Mouse (Mus musculus) myocyte (in vitro differentiated cells): Measurements from ENCODE around the gene Myo18b. TPM values are rescaled to one million over a fixed set of nuclear protein-coding genes. Genes with fewer than 3 reads are reported as not detected.

ENCODE experiments used
- H3K27me3 ChIP-seq: one replicate; pipeline ENCODE4 v1.6.1; 2011; ENCODE audit not compliant: control insufficient read depth, insufficient read depth, insufficient read length
- H3K36me3 ChIP-seq: one replicate; pipeline ENCODE4 v1.6.1; 2011; ENCODE audit not compliant: control insufficient read depth, insufficient read depth
- H3K4me2 ChIP-seq: one replicate; pipeline ENCODE4 v1.6.1; 2011; ENCODE audit warnings: low read depth, control low read depth
- H3K4me3 ChIP-seq: one replicate; pipeline ENCODE4 v1.5.1; 2011; ENCODE audit warnings: mild to moderate bottlenecking, control low read depth, moderate library complexity
- H3K79me2 ChIP-seq: one replicate; pipeline ENCODE4 v1.6.1; 2011; ENCODE audit not compliant: control insufficient read depth, insufficient read depth
- H3ac ChIP-seq: one replicate; pipeline ENCODE4 v1.6.1; 2011; ENCODE audit not compliant: control insufficient read depth, insufficient read length
- CEBPB ChIP-seq: IDR thresholded peaks from 2 replicates; pipeline ENCODE4 v1.6.1; 2011; ENCODE audit warnings: mild to moderate bottlenecking, moderate library complexity; ENCODE audit not compliant: poor library complexity, insufficient read depth, severe bottlenecking
- E2F4 ChIP-seq: IDR thresholded peaks from one replicate; pipeline ENCODE4 v1.6.1; 2011; ENCODE audit warnings: mild to moderate bottlenecking, control low read depth, moderate library complexity; ENCODE audit not compliant: insufficient read depth
- MAX ChIP-seq: IDR thresholded peaks from one replicate; pipeline ENCODE4 v1.6.1; 2011; ENCODE audit warnings: low read depth, mild to moderate bottlenecking, control low read depth
- MYOD1 ChIP-seq, 3 experiments: IDR thresholded peaks; one replicate each; pipeline ENCODE4 v1.6.1; 2011; ENCODE audit warnings: control low read depth in 2 of 3, low read depth in 2 of 3, mild to moderate bottlenecking in 2 of 3, moderate library complexity in 1 of 3; ENCODE audit not compliant: insufficient read length in 2 of 3, control insufficient read depth in 1 of 3
- MYOG ChIP-seq, 3 experiments: IDR thresholded peaks; one replicate each; pipeline ENCODE4 v1.6.1; 2011; ENCODE audit warnings: control low read depth in 2 of 3, low read depth in 2 of 3, mild to moderate bottlenecking in 2 of 3; ENCODE audit not compliant: insufficient read length in 2 of 3, control insufficient read depth in 1 of 3, insufficient read depth in 1 of 3
- POLR2A ChIP-seq: IDR thresholded peaks from one replicate; pipeline ENCODE4 v1.6.1; 2011; ENCODE audit warnings: low read depth, mild to moderate bottlenecking, control low read depth, moderate library complexity; ENCODE audit not compliant: insufficient read length
- POLR2AphosphoS2 ChIP-seq: IDR thresholded peaks from one replicate; pipeline ENCODE4 v1.6.1; 2011; ENCODE audit warnings: low read depth, control low read depth; ENCODE audit not compliant: insufficient read length
- REST ChIP-seq: IDR thresholded peaks from one replicate; pipeline ENCODE4 v1.6.1; 2011; ENCODE audit warnings: mild to moderate bottlenecking, control low read depth, moderate library complexity; ENCODE audit not compliant: insufficient read depth, insufficient read length
- SRF ChIP-seq: IDR thresholded peaks from one replicate; pipeline ENCODE4 v1.6.1; 2011; ENCODE audit warnings: low read depth; ENCODE audit not compliant: control insufficient read depth, insufficient read length
- TCF12 ChIP-seq: IDR thresholded peaks from one replicate; pipeline ENCODE4 v1.6.1; 2011; ENCODE audit warnings: mild to moderate bottlenecking, control low read depth; ENCODE audit not compliant: poor library complexity, insufficient read depth, severe bottlenecking
- TCF3 ChIP-seq: IDR thresholded peaks from one replicate; pipeline ENCODE4 v1.6.1; 2011; ENCODE audit warnings: low read depth, control low read depth; ENCODE audit not compliant: insufficient read length
- USF1 ChIP-seq: IDR thresholded peaks from one replicate; pipeline ENCODE4 v1.6.1; 2011; ENCODE audit warnings: low read depth, mild to moderate bottlenecking, control low read depth, moderate library complexity
- polyA plus RNA-seq: library from polyadenylated mRNA; unstranded; fragments of >200 nt; fragmentation: generic; extraction: Trizol; gene quantifications from one replicate; pipeline ENCODE4 v1.2.1, GENCODE M21; 2012; ENCODE audit warnings: missing spikeins

Gene Myo18b
- polyA plus RNA-seq, 1 experiment: 1.6 TPM

GRCm38 (mm10) chr5:112825091-112825794 lies 70.9 kb downstream of the Myo18b start:
- TF ChIP-seq REST (no peak), POLR2AphosphoS2 (no peak), SRF (no peak), CEBPB (no peak), MYOG (IDR thresholded peaks at IDR 0.05; ENCODE audit: control insufficient read depth in 1 of 3, insufficient read depth in 1 of 3, insufficient read length in 2 of 3, low read depth in 2 of 3) (no peak), POLR2A (no peak), USF1 (no peak), E2F4 (no peak), MAX (no peak), TCF3 (no peak), TCF12 (no peak), MYOD1 (IDR thresholded peaks at IDR 0.05; ENCODE audit: control insufficient read depth in 1 of 3, insufficient read length in 2 of 3, low read depth in 2 of 3) (no peak)
- no peak overlapping the region for H3ac ChIP-seq
- no peaks in the 10 kb centered on the region for H3K27me3 ChIP-seq
- no peaks in the 10 kb centered on the region for H3K79me2 ChIP-seq
- H3K36me3 ChIP-seq: no peaks in the 10 kb centered on the region
- H3K4me2 ChIP-seq: no peak overlapping the region
- no peak overlapping the region for H3K4me3 ChIP-seq

DNA sequence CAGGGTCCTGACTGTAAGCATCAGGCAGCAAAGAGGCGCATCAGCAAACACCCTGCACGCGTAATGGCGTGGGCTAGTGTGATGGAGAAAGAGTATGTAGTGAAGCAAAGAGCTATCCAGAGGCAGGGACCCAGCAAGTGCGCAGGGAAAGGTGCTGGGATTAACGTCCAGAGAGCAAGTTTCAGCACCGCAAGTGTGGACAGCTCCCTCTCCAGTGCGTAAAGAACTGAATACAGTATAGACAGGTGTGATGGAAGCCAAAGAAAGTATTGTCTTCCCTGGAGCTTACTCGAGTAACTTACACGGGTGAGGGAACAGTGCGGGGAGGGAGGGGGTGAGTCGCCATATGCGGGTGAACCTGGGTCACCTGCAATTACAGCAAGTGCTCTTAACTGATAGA lies 71.8 kb downstream of the Myo18b start:
- Histone ChIP-seq H3K79me2 (no peaks in the 10 kb centered on the region), H3K4me3 (no peak overlapping the region), H3K4me2 (no peak overlapping the region), H3K36me3 (no peaks in the 10 kb centered on the region), H3K27me3 (no peaks in the 10 kb centered on the region), H3ac (no peak overlapping the region)
- TF ChIP-seq TCF3 (no peak), POLR2AphosphoS2 (no peak), REST (peak; percentile 73), MYOD1 (IDR thresholded peaks at IDR 0.05; ENCODE audit: control insufficient read depth in 1 of 3, insufficient read length in 2 of 3, low read depth in 2 of 3) (no peak)

DNA sequence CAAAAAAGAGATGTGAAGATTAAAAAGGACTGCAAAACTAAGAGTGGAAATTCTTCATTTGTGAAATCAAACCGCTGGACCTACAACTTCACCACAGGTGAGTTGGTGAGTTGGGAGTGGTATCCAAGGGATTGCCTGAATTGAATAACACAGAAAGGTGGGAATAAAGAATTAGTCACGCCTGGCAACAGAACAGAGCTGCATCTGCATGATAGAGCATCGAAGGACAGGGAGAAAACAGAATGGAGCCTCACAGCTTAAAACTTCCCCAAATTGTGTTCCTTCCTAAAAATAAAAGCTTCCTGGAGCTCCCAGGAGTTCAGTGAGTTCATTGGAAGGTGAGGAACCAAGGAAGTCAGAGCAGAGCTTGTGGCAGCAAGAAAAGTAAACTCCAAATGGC lies 73.7 kb downstream of the Myo18b start:
- no peak for TF ChIP-seq REST
- TF ChIP-seq E2F4: no peak
- TF ChIP-seq CEBPB: no peak
- no peak for TF ChIP-seq SRF
- TF ChIP-seq MYOG (IDR thresholded peaks at IDR 0.05; ENCODE audit: control insufficient read depth in 1 of 3, insufficient read depth in 1 of 3, insufficient read length in 2 of 3, low read depth in 2 of 3): no peak
- no peak for TF ChIP-seq USF1
- TF ChIP-seq MAX: no peak
- TF ChIP-seq POLR2A: no peak
- no peak for TF ChIP-seq MYOD1 (IDR thresholded peaks at IDR 0.05; ENCODE audit: control insufficient read depth in 1 of 3, insufficient read length in 2 of 3, low read depth in 2 of 3)
- no peak for TF ChIP-seq TCF12
- no peak for TF ChIP-seq TCF3
- TF ChIP-seq POLR2AphosphoS2: no peak
- Histone ChIP-seq H3K4me2 (no peak overlapping the region), H3K27me3 (no peaks in the 10 kb centered on the region), H3K36me3 (no peaks in the 10 kb centered on the region), H3K4me3 (no peak overlapping the region), H3K79me2 (no peaks in the 10 kb centered on the region), H3ac (no peak overlapping the region)

DNA sequence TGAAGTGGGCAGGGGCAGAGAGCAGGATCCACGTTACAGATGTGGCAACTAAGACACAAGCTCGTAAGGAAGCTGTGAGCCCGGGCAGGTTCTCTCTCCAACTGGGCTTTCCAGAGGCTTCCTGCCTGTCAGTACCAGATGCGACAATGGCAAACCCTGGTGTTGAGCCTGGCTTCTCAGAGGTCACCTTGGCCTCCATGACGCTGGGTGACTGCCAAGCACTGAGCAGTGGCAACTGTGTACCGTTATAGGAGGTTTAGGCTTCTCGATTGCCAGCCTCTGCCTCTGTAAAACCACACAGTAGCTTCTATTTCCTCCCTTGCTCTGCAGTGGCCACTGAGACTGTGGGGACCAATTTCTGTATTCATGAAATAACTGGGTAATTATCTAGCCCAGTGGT lies 81.1 kb downstream of the Myo18b start:
- no peak overlapping the region for H3ac ChIP-seq
- H3K4me3 ChIP-seq: no peak overlapping the region
- H3K27me3 ChIP-seq: no peaks in the 10 kb centered on the region
- H3K36me3 ChIP-seq: no peaks in the 10 kb centered on the region
- no peak for TF ChIP-seq TCF12
- no peak for TF ChIP-seq POLR2A
- TF ChIP-seq SRF: no peak
- no peak for TF ChIP-seq CEBPB
- TF ChIP-seq USF1: no peak
- no peak for TF ChIP-seq MYOG (IDR thresholded peaks at IDR 0.05; ENCODE audit: control insufficient read depth in 1 of 3, insufficient read depth in 1 of 3, insufficient read length in 2 of 3, low read depth in 2 of 3)
- TF ChIP-seq MYOD1 (IDR thresholded peaks at IDR 0.05; ENCODE audit: control insufficient read depth in 1 of 3, insufficient read length in 2 of 3, low read depth in 2 of 3): no peak
- no peak for TF ChIP-seq REST
- no peak for TF ChIP-seq MAX
- TF ChIP-seq TCF3: no peak
- no peak for TF ChIP-seq POLR2AphosphoS2
- TF ChIP-seq E2F4: no peak
- H3K79me2 ChIP-seq: no peaks in the 10 kb centered on the region
- H3K4me2 ChIP-seq: no peak overlapping the region

DNA sequence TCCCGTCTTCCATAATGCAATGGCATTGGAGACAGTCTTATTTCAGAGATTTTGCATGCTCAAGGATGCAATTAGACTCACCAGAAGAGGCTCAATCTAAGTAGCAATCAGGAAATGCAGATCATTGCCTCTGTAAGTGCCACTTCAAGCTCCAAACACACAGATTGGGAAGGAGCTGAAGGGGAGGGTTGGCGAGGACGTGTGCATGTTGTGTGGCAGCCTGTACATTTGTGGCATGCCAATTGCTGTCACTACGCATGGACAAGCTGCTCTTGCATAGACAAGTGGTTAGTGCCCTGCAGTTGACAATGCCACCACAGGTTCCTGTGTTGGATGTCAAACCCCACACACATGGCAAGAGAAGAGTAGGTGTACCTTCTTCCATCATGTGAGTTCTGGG lies 88.5 kb downstream of the Myo18b start:
- H3K27me3 ChIP-seq: no peaks in the 10 kb centered on the region
- H3K4me3 ChIP-seq: no peak overlapping the region
- no peak overlapping the region for H3ac ChIP-seq
- TF ChIP-seq SRF (no peak), USF1 (no peak), TCF12 (no peak), CEBPB (no peak), MYOG (IDR thresholded peaks at IDR 0.05; ENCODE audit: control insufficient read depth in 1 of 3, insufficient read depth in 1 of 3, insufficient read length in 2 of 3, low read depth in 2 of 3) (no peak), E2F4 (no peak), POLR2A (no peak), MYOD1 (IDR thresholded peaks at IDR 0.05; ENCODE audit: control insufficient read depth in 1 of 3, insufficient read length in 2 of 3, low read depth in 2 of 3) (no peak), MAX (no peak), REST (no peak), TCF3 (no peak), POLR2AphosphoS2 (no peak)
- no peaks in the 10 kb centered on the region for H3K36me3 ChIP-seq
- H3K4me2 ChIP-seq: no peak overlapping the region
- H3K79me2 ChIP-seq: no peaks in the 10 kb centered on the region
